Mouse (Mus musculus): ENCODE data around the gene Gstt2. TPM values are rescaled to one million over a fixed set of nuclear protein-coding genes. Genes with fewer than 3 reads are reported as not detected.
A peak's percentile ranks its signal among the peaks of the same experiment; 100 is the strongest.

The Gstt2 gene
- total RNA-seq (2015) (23.8 and 24.1 TPM in 2 replicates), total RNA-seq (2017) (14.2 and 21.6 TPM in 2 replicates)

- peak; percentile 70 for ATAC-seq (replicated peaks; ENCODE audit: poor library complexity)
Observed at GRCm38 (mm10) chr10:75837248-75837759, at the start of gene Gstt2. TSS of gene Gstt2 (minus strand) at chr10:75837424.

DNA sequence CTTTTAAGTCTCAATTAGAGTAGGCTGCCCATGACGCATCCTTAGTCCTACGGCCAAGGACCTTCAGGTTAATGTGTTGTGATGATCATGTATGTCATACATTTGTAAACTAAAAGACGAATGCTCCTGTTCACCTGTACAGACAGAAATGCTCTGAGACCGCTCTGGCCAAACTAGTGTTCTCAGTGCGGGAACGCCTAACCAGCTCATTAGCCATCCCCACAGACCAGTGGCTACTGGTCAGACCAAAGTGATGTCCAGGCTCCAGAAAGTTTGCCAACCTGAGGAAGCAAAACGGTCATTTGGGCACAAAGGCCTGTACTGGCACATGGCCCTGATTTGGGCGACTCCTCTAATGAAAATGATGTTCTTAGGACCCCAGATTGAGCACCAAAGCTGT lies 47.5 kb upstream of the Gstt2 start:
- ATAC-seq (replicated peaks; ENCODE audit: poor library complexity) = no peak

DNA sequence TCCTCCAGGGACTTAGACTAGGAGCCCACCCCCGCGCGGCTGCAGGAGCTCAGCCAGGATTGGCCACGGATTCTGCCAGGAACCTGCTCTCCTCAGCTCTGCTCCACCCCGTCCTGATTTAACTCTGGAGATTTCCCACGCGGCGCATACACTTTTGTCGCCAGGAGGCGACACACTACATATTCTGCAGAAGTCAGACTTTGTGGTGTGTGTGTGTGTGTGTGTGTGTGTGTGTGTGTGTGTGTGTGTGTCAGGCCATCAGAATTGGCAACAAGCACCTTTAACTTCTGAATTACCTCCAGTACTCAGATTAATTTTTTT lies 46.0 kb upstream of the Gstt2 start:
- peak; percentile 87 for ATAC-seq (replicated peaks; ENCODE audit: poor library complexity)

DNA sequence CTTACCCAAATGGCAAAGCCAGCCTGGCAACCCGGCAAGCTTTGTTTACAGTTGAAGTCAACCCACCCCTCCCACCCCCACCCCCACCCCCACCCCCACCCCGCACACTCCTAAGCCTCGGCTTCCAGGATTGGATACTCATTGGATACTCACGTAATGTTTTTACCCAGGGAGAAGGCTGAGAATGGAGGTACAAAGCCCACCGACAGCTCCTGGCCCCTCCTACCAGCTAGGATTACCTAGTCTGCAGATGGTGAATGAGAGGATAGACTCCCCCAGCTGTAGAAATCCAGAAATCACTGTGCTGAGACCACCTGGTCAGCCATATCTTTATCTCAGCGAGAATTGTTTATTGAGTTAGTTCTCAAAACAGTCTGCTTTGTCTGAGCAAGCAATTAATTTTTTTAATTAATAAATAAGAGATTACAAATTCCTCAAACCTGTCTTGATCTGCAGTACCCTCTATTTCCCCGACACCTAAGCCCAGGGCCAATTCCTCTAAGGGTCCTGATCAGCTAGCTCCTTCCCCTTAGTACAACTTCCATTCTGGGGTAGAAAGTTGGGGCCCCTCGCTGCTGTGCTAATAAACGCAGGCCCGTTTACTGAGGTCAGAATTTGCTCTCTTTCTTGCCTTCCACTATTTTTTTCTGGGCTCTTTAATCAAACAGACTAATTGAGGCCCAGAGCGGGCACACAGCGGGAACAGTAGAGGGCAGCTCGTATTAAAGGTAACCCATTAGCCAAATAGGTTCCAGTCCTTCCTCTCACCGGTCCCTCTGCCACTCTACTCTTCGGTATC lies 45.4 kb upstream of the Gstt2 start:
- no peak for ATAC-seq (replicated peaks; ENCODE audit: poor library complexity)

- ATAC-seq (replicated peaks; ENCODE audit: poor library complexity) = no peak
Observed at GRCm38 (mm10) chr10:75881578-75882432, 44.6 kb upstream of the Gstt2 start.

DNA sequence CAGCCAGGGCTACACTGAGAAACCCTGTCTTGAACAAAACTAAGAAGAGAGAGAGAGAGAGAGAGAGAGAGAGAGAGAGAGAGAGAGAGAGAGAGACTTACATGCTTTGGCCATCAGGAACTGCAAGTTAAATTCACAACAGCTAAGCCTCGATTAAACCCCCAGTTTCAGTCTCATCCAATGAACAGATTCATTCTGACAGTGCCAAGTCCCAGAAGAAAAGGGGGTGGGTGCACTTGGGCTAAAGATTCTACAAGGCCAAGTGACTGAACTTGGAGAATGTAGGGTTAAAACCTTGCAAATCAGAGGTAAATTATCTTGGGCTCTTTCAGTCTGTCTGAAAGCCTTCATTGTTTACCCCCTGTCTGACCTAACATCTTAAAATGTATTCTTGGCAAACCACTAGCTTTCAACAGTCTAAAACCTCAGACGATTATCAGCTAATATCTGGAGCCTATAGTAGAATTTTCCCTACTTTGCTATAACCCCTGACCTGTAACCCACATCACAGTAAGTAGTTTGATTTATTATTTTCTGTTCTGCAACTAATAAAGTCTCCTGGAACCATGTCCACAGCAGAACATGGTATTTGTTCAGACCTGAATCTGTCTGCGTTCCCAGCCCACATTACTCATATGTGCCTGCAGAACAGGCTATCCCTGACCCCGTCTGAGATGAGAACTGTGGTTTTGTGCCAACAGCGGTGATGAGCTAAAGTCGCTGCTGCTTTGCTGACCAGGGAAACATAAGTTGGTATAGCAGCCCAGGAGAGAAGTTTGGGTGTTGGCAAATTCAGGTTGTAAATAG lies 43.8 kb upstream of the Gstt2 start:
- no peak for ATAC-seq (replicated peaks; ENCODE audit: poor library complexity)

DNA sequence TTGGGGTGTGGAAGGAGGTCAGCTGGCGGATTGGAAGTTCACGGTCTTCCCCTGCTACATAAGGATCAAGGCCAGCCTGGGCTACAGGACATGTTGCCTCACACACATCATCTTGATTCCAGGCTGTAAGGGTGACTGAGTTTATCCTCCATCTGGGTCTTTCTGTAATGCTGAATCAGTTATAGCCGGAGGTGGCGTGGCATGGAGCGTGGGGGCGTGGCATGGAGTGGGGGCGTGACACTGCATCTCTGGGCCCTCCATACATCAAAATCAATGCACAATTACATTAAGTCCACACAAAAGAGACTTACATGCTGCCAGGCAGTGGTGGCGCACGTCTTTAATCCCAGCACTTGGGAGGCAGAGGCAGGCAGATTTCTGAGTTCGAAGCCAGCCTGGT lies 43.1 kb upstream of the Gstt2 start:
- ATAC-seq (replicated peaks; ENCODE audit: poor library complexity) = no peak

GRCm38 (mm10) chr10:75878836-75879235 lies 41.6 kb upstream of the Gstt2 start:
- ATAC-seq (replicated peaks; ENCODE audit: poor library complexity) = no peak

DNA sequence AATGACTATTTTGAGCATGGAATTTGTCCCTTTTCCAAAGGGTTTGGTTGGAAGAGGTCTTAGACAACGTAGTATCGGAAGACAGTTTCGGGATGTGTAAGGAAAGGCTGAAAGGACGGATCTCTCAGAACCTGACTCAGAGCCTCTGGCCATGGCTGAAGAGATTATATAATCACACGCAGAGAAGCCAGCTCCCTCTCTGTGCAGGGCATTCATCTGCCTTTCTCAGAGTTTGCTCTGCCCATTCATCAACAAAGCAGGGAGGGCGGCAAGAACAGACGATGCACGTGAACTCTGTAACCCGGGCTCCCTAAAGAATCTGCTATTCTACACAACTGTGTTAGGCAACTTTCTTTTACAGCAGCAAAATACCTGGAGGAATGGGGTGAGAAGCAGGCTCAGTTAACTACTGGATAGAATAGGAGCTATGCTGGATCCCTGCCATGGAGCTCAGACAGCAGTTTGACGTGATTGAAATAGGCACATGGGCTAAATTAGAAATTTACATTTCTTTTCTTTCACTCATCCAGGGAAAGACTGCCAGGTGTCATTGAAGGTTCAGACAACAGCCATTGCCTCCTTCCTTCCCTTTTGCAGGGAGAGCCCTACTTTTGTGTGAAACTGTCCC lies 36.4 kb upstream of the Gstt2 start:
- ATAC-seq (replicated peaks; ENCODE audit: poor library complexity) = no peak

DNA sequence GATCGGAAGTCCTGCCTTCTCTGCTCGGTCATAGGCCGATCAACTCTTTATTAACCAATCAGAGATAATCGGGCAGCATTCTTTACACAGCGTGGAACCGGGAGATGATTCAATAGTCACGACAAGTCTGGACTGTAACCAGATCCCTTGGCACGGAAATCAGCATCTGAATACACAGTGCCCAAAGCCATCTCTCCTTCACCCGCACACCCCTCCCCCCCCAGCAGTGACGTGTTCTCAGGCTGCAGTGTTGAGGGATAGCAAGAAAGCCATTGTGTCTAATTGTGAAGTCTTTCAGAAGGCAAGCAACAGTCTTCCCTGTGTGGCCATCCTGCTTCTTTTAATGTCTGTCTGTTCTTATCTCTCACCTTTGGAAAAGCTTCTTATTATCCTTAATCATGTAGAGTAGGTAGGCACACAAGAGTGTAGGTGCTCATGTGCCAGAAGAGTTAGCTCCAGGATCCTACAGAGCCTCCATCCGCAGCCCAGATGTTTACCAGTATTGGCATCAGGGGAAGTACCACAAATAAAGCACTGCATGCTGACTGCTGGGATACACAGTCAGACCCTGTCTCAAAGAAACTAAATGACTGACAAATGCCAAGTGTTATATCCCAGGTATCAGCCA lies 35.8 kb upstream of the Gstt2 start:
- ATAC-seq (replicated peaks; ENCODE audit: poor library complexity) = peak; percentile 82

- ATAC-seq (replicated peaks; ENCODE audit: poor library complexity) = no peak
Observed at GRCm38 (mm10) chr10:75872025-75872914, 35.0 kb upstream of the Gstt2 start.

- ATAC-seq (replicated peaks; ENCODE audit: poor library complexity) = no peak
Observed at GRCm38 (mm10) chr10:75861587-75861986, 24.4 kb upstream of the Gstt2 start.

DNA sequence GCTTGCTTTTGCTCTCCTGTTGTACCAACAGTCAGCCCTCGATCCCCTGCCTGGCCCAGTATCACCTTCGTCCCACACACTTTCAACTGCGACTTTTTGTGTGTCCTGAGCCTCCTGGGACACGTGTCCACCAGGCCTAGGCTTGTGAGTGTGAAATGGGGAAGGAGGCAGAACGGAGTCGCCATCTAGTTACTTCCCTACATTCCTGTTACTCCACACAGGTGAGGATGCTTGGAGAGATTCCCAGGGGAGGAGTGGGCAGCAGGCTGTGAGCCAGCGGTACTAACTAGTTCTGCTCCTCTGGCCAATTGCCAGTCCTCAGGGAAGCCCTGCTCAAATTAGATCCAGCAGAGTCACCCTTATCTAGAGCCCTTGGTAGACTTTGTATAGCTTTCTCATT lies 23.5 kb upstream of the Gstt2 start:
- 0 out of 2 replicates have a peak, but pooled peaks have one; percentile 5 for ATAC-seq (replicated peaks; ENCODE audit: poor library complexity)

GRCm38 (mm10) chr10:75859786-75860470 lies 22.7 kb upstream of the Gstt2 start, which contains the start of gene Mif:
TSS of gene Mif (minus strand) at chr10:75860240.
- peak; percentile 95 for ATAC-seq (replicated peaks; ENCODE audit: poor library complexity)

DNA sequence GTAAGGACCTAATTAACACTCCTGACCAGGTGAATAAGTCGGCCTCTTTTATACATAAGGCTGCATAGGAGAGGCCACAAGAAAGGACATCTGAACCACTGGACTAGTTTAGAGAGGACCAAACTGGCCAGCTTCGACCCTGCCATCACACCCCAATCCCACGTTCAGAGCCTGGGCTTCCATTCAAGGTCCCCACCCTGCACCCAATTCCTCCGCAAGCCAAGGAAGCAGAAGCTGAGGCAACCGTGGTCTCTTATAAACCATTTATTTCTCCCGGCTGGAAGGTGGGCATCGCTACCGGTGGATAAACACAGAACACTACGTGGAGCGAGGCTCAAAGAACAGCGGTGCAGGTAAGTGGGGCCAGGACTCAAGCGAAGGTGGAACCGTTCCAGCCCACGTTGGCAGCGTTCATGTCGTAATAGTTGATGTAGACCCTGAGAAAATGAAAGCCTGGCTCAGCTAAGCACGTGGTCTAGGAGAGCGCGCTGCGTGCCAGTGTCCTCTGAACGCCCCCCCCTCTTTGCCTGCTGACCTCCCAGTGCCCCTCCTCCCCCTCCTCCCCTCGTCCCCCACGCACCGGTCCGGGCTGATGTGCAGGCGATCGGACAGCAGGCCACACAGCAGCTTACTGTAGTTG lies 22.0 kb upstream of the Gstt2 start:
- ATAC-seq (replicated peaks; ENCODE audit: poor library complexity) = peak; percentile 43

GRCm38 (mm10) chr10:75857598-75857997 lies 20.4 kb upstream of the Gstt2 start:
- no peak for ATAC-seq (replicated peaks; ENCODE audit: poor library complexity)

GRCm38 (mm10) chr10:75856976-75857375 lies 19.8 kb upstream of the Gstt2 start:
- ATAC-seq (replicated peaks; ENCODE audit: poor library complexity) = no peak
